Mouse (Mus musculus): ENCODE data around the gene Fam102a. TPM values are rescaled to one million over a fixed set of nuclear protein-coding genes. Genes with fewer than 3 reads are reported as not detected.

Fam102a gene
- polyA plus RNA-seq, 1 experiment from 2014 or later = 11.8 TPM

DNA sequence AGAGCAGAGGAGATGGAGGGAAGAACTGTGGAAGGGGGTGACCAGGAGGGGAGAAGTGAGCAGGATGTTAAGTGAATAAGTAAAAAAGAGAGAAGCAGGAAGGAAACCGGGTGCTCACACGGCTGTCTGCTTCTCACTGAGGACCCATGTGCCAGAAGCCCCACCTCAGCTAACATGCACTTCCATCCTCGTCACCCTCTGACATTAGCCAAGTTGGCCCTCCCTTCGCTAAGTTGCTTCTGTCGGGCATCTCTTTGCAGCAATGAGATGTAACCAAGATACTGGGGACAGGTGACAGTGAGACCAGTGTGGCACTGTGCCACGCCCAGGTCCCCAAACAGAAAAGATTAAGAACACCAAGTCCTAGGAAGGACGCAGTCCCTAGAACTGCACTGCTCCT is 22.5 kb upstream of the Fam102a start:
- DNase-seq (ENCODE audit: low read depth, low spot score) (no peak), ATAC-seq (no peak)
- ChIA-PET POLR2A (no interaction called here), CTCF (no interaction called here)
- TF ChIP-seq CTCF (IDR thresholded peaks at IDR 0.05) = no peak
- no peaks in the 10 kb centered on the region for H3K27me3 ChIP-seq
- in situ Hi-C loops (cut with MboI; ENCODE audit: low pct_unique_long_range_greater_than_20kb) = no loop called here

DNA sequence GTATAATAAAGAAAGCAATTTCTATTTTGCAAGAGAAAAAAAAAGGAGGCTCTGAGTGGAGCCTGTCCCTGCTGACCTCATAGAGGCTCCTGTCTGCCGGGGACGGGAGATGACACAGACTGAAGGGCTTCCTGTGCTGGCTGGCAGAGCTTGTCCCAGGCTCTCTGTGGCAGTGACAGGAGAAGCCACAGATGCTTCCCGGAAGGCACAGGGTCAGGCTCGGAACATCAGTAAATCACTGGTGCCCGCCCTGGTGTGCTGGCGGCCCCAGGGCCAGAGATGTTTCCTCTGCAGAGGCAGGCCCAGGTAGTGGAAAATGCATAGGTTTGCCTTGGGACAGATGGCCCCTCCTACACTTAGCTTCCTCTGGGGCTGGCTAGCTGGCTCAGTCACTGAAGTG is 20.8 kb upstream of the Fam102a start:
- in situ Hi-C loops (cut with MboI; ENCODE audit: low pct_unique_long_range_greater_than_20kb) = no loop called here
- ChIA-PET CTCF (no interaction called here), POLR2A (no interaction called here)
- H3K27me3 ChIP-seq = no peaks in the 10 kb centered on the region
- TF ChIP-seq CTCF (IDR thresholded peaks at IDR 0.05) = no peak
- no peak for DNase-seq (ENCODE audit: low read depth, low spot score)
- no peak for ATAC-seq

DNA sequence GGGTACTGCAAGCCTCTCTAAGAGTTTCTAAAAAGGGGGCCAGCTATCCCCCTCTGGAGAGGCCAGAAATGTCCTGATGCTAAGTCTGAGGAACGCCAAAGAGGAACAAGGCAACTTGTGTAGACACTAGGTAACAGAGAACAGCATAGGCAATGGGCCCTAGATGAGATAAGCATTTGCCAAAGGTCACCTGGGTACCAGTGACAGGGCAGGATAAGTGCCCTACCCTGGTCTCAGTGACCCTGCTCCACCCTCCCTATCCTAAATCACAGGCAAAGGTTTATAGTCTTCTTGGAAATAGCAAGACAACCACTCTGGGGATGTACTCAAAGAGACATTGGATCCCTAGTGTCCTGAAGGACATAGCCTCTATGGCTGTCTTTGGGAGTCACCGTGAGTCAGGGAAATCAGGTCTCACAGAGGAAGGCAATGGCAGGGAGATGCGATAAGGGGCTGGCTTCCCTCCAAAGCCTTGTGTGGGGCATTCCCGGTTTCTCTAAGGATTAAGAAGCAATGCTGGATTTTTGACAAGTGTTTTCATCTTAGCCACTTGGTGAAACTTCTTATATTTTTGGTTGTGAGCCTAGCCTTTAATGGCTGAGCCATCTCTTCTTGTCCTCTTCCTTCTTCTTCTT is 17.8 kb upstream of the Fam102a start:
- ATAC-seq = no peak
- in situ Hi-C loops (cut with MboI; ENCODE audit: low pct_unique_long_range_greater_than_20kb) = no loop called here
- DNase-seq (ENCODE audit: low read depth, low spot score) = no peak
- TF ChIP-seq CTCF (IDR thresholded peaks at IDR 0.05) = no peak
- POLR2A ChIA-PET = no interaction called here
- CTCF ChIA-PET = no interaction called here
- H3K27me3 ChIP-seq = no peaks in the 10 kb centered on the region

DNA sequence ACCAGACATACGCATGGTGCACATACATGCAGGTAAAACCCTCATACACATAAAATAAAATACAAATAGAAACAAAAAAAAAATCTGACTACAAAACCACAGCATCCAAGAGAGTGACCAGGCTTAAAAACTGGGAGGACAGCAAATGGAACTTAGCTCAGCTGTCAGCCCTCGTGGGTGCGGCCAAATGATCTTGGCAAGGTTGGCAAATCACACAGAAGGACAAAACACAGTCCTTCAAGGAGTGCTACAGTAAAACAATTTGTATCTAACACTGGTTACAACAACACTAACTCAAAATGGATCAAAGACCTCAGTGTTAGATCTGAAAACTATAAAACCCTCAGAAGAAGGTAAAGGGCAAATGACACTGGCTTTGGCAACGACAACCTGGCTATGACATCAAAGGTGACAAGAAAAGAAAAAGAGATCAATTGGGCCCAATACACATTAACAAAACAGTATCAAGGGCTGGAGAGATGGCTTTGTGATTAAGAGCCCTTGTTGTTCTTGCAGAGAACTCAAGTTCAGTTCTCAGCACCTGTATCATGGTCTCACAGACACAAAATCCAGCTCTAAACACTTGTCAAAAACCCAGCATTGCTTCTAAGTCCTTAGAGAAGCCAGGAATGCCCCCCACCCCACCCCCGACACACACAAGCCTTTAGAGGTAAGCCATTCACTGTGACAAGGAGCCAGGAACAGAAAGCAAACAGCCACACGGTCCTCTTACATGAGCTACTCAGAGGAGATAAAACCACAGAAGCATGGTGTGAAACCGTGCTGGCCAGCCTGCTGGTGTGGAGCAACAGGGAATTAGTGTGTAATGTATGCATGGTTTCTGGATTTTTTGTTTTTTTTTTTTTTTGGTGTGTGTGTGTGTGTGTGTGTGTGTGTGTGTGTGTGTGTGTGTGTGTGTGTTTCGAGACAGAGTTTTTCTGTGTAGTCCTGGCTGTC is 14.8 kb upstream of the Fam102a start:
- ChIA-PET POLR2A (interaction anchor here (0.6 kb wide), 1 partner anchor 216 kb away, joined by 5 read pairs; no protein-coding TSS in a partner anchor), CTCF (interaction anchor here (0.6 kb wide), 1 partner anchor 24 kb away, joined by 3 read pairs; no protein-coding TSS in a partner anchor)
- ATAC-seq (no peak), DNase-seq (ENCODE audit: low read depth, low spot score) (no peak)
- H3K27me3 ChIP-seq = no peaks in the 10 kb centered on the region
- TF ChIP-seq CTCF (IDR thresholded peaks at IDR 0.05) = no peak
- in situ Hi-C loops (cut with MboI; ENCODE audit: low pct_unique_long_range_greater_than_20kb) = no loop called here

DNA sequence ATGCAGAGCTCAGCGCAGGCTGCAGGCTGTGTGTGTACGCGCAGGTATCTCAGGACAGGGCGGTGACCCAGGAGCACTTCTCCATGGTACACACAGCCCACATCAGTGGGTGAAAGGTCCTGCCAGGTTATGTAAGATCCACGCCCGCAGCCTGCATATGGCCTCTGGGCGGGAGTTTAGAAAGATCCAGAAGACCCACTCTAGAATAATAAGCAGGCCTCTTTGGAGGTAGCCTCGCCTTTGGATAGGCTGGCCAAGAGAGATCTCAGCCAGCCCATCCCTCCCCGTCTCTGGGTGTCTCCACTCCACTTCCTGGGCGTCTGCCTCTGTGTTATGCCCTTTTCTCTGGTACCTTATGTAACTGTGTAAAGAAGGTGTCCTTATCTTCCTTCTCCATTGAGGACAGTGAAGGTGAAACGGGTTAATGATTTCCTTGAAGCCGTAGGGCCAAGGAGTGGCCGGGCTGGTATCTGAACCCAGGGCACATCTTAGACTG is 10.5 kb upstream of the Fam102a start:
- POLR2A ChIA-PET = no interaction called here
- ATAC-seq (no peak), DNase-seq (ENCODE audit: low read depth, low spot score) (no peak)
- no peak for TF ChIP-seq CTCF (IDR thresholded peaks at IDR 0.05)
- CTCF ChIA-PET = interaction anchor here (1.1 kb wide), 1 partner anchor 10 kb away, joined by 3 read pairs; no protein-coding TSS in a partner anchor
- in situ Hi-C loops (cut with MboI; ENCODE audit: low pct_unique_long_range_greater_than_20kb) = no loop called here
- H3K27me3 ChIP-seq = no peaks in the 10 kb centered on the region

GRCm38 (mm10) chr2:32525816-32526215 is 9.3 kb upstream of the Fam102a start:
- H3K27me3 ChIP-seq = no peaks in the 10 kb centered on the region
- in situ Hi-C loops (cut with MboI; ENCODE audit: low pct_unique_long_range_greater_than_20kb) = no loop called here
- ChIA-PET CTCF (interaction anchor here (1.1 to 1.4 kb wide), 2 partner anchors 11 to 39 kb away, joined by 3 to 4 read pairs; no protein-coding TSS in a partner anchor), POLR2A (no interaction called here)
- ATAC-seq = no peak
- no peak for TF ChIP-seq CTCF (IDR thresholded peaks at IDR 0.05)
- no peak for DNase-seq (ENCODE audit: low read depth, low spot score)

DNA sequence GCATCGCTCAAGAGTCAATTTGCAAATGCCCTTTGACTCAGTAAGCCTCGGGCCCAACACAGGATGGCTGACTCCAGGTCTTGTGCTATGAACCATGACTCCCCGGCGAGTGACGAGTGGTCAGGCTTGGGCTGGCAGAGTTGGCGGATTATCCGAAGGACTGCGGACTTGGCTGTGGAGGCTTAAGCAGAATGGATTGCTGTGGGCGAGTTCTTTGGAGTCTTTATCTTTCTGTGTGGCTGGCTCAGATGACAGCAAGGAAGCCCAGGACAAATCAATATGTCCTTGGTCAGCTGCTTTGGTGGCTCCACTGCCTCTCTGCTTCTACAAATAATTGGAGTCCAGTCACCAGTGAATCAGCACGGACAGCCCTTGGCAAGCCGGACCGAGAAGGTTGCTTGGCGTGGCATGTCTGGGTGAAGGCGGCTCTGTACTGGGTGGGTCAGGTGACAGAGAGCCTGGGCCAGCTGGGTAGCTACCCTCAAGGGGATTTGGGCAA is 7.6 kb upstream of the Fam102a start:
- POLR2A ChIA-PET = no interaction called here
- DNase-seq (ENCODE audit: low read depth, low spot score) = no peak
- CTCF ChIA-PET = no interaction called here
- in situ Hi-C loops (cut with MboI; ENCODE audit: low pct_unique_long_range_greater_than_20kb) = no loop called here
- TF ChIP-seq CTCF (IDR thresholded peaks at IDR 0.05) = no peak
- no peak for ATAC-seq
- no peaks in the 10 kb centered on the region for H3K27me3 ChIP-seq

GRCm38 (mm10) chr2:32528326-32528725 is 6.8 kb upstream of the Fam102a start:
- in situ Hi-C loops (cut with MboI; ENCODE audit: low pct_unique_long_range_greater_than_20kb) = no loop called here
- no peak for TF ChIP-seq CTCF (IDR thresholded peaks at IDR 0.05)
- H3K27me3 ChIP-seq = no peaks in the 10 kb centered on the region
- DNase-seq (ENCODE audit: low read depth, low spot score) = no peak
- POLR2A ChIA-PET = no interaction called here
- no peak for ATAC-seq
- CTCF ChIA-PET = no interaction called here

GRCm38 (mm10) chr2:32530479-32530878 is 4.7 kb upstream of the Fam102a start:
- ATAC-seq (no peak), DNase-seq (ENCODE audit: low read depth, low spot score) (no peak)
- H3K27me3 ChIP-seq = no peaks in the 10 kb centered on the region
- ChIA-PET CTCF (no interaction called here), POLR2A (no interaction called here)
- no peak for TF ChIP-seq CTCF (IDR thresholded peaks at IDR 0.05)
- in situ Hi-C loops (cut with MboI; ENCODE audit: low pct_unique_long_range_greater_than_20kb) = no loop called here

GRCm38 (mm10) chr2:32533163-32533562 is 2.0 kb upstream of the Fam102a start:
- DNase-seq (ENCODE audit: low read depth, low spot score) (no peak), ATAC-seq (no peak)
- TF ChIP-seq CTCF (IDR thresholded peaks at IDR 0.05) = no peak
- ChIA-PET CTCF (interaction anchor here (1.3 kb wide), 1 partner anchor 8 kb away, joined by 3 read pairs; no protein-coding TSS in a partner anchor), POLR2A (no interaction called here)
- in situ Hi-C loops (cut with MboI; ENCODE audit: low pct_unique_long_range_greater_than_20kb) = no loop called here
- H3K27me3 ChIP-seq = no peaks in the 10 kb centered on the region
